Mouse (Mus musculus) bone marrow, adult 2 months (tissue): ENCODE data around the gene Jph2. TPM values are rescaled to one million over a fixed set of nuclear protein-coding genes. Genes with fewer than 3 reads are reported as not detected.

Source experiments
- H3K27ac ChIP-seq: fragments of 200-500 bp; 2 replicates; pipeline ENCODE4 v1.5.1; 2012; ENCODE audit warnings: low read depth, mild to moderate bottlenecking, control low read depth, inconsistent platforms, low read length; ENCODE audit not compliant: control insufficient read depth, poor library complexity, insufficient read depth
- H3K4me1 ChIP-seq: fragments of 200-500 bp; 2 replicates; pipeline ENCODE4 v1.6.1; 2011; ENCODE audit warnings: low read length; ENCODE audit not compliant: control insufficient read depth, insufficient read depth
- H3K4me3 ChIP-seq: fragments of 200-500 bp; replicated peaks from 2 replicates; pipeline ENCODE3; 2011; ENCODE audit warnings: mild to moderate bottlenecking, low read depth, low read length, control low read depth; ENCODE audit not compliant: control insufficient read depth
- CTCF ChIP-seq: fragments of 200-500 bp; IDR thresholded peaks from 2 replicates; pipeline ENCODE4 v1.5.1; 2011; ENCODE audit warnings: low read length, control low read depth; ENCODE audit not compliant: control insufficient read depth, insufficient read depth
- POLR2A ChIP-seq: fragments of 200-500 bp; IDR thresholded peaks from 2 replicates; pipeline ENCODE4 v1.6.1; 2011; ENCODE audit warnings: low read depth, mild to moderate bottlenecking, control low read depth, low read length, borderline replicate concordance; ENCODE audit not compliant: control insufficient read depth
- WGBS: fragments of 180-500 bp; shearing (Covaris S2); methylation state at CpG from one replicate; pipeline ENCODE4 v1.1.7; 2018; 5-methylcytosine and 5-hydroxymethylcytosine counted together
- polyA plus RNA-seq: library from polyadenylated mRNA; stranded (reverse); fragments of >200 nt; gene quantifications from 2 replicates; pipeline ENCODE4 v1.2.4, GENCODE M21; 2011; ENCODE audit warnings: low replicate concordance; ENCODE audit not compliant: missing spikeins, insufficient read depth, insufficient read length

Gene Jph2
- polyA plus RNA-seq, 1 experiment: not detected

- TF ChIP-seq POLR2A (no peak), CTCF (no peak)
- 72% methylated on average over 7 of the region's 7 CpGs for WGBS
Measured at GRCm38 (mm10) chr2:163348677-163349076, 49.1 kb downstream of the Jph2 start.

GRCm38 (mm10) chr2:163347517-163348184, 50.1 kb downstream of the Jph2 start:
- 82% methylated on average over 8 of the region's 8 CpGs for WGBS
- no peak for TF ChIP-seq CTCF
- no peak for TF ChIP-seq POLR2A
- H3K4me3 ChIP-seq: no peak overlapping the region
- no peaks in the 10 kb centered on the region for H3K4me1 ChIP-seq
- no peak overlapping the region for H3K27ac ChIP-seq

More at GRCm38 (mm10) chr2:163348677-163349076, 49.1 kb downstream of the Jph2 start:
- no peak overlapping the region for H3K4me3 ChIP-seq
- H3K4me1 ChIP-seq: no peaks in the 10 kb centered on the region
- no peak overlapping the region for H3K27ac ChIP-seq

GRCm38 (mm10) chr2:163346497-163346896, 51.3 kb downstream of the Jph2 start:
- no peak overlapping the region for H3K27ac ChIP-seq
- WGBS: 79% methylated on average over 11 of the region's 11 CpGs
- TF ChIP-seq CTCF: no peak
- no peak for TF ChIP-seq POLR2A
- H3K4me1 ChIP-seq: no peaks in the 10 kb centered on the region
- H3K4me3 ChIP-seq: no peak overlapping the region

GRCm38 (mm10) chr2:163344976-163345660, 52.7 kb downstream of the Jph2 start:
- TF ChIP-seq CTCF (no peak), POLR2A (no peak)
- Histone ChIP-seq H3K27ac (no peak overlapping the region), H3K4me3 (no peak overlapping the region), H3K4me1 (no peaks in the 10 kb centered on the region)
- 77% methylated on average over 13 of the region's 13 CpGs for WGBS

- WGBS: 85% methylated on average over 4 of the region's 4 CpGs
- no peaks in the 10 kb centered on the region for H3K4me1 ChIP-seq
- no peak for TF ChIP-seq POLR2A
- peak; percentile 53 for TF ChIP-seq CTCF
Measured at GRCm38 (mm10) chr2:163343671-163344070, 54.1 kb downstream of the Jph2 start.

GRCm38 (mm10) chr2:163340263-163340662, 57.5 kb downstream of the Jph2 start:
- Histone ChIP-seq H3K27ac (no peak overlapping the region), H3K4me3 (no peak overlapping the region), H3K4me1 (no peaks in the 10 kb centered on the region)
- TF ChIP-seq CTCF (peak; percentile 75), POLR2A (no peak)
- WGBS: 25% methylated on average over 9 of the region's 9 CpGs

More at GRCm38 (mm10) chr2:163343671-163344070, 54.1 kb downstream of the Jph2 start:
- no peak overlapping the region for H3K27ac ChIP-seq
- H3K4me3 ChIP-seq: no peak overlapping the region

- Histone ChIP-seq H3K4me1 (no peaks in the 10 kb centered on the region; the same call in 1 of the 2 replicates), H3K27ac (no peak overlapping the region), H3K4me3 (no peak overlapping the region)
- TF ChIP-seq CTCF (no peak), POLR2A (no peak)
- WGBS: 75% methylated on average over 13 of the region's 13 CpGs
Measured at GRCm38 (mm10) chr2:163332368-163333055, 65.3 kb downstream of the Jph2 start.

GRCm38 (mm10) chr2:163331423-163331822, 66.4 kb downstream of the Jph2 start:
- Histone ChIP-seq H3K4me1 (no peaks in the 10 kb centered on the region; the same call in 1 of the 2 replicates), H3K4me3 (no peak overlapping the region), H3K27ac (no peak overlapping the region)
- TF ChIP-seq CTCF (no peak), POLR2A (no peak)
- 59% methylated on average over 6 of the region's 6 CpGs for WGBS
